Mouse (Mus musculus) c-Kit-positive CD71-negative TER-119-negative erythroid progenitor cells, embryonic 14.5 days (primary cell): Measurements from ENCODE around the gene Maml3.

ENCODE experiments used
- DNase-seq: peaks from one replicate; pipeline ENCODE4 v3.0.0-alpha.2; 2013; ENCODE audit warnings: low read depth

Maml3 gene

GRCm38 (mm10) chr3:52001518-52001895 lies 103.4 kb downstream of the Maml3 start:
- DNase-seq = no peak

GRCm38 (mm10) chr3:52000871-52001517 lies 103.9 kb downstream of the Maml3 start:
- DNase-seq = no peak

- DNase-seq = peak; percentile 84
Observed at GRCm38 (mm10) chr3:51999671-52000437, 105.0 kb downstream of the Maml3 start.

- DNase-seq = peak; percentile 50
Observed at GRCm38 (mm10) chr3:51998511-51999399, 106.1 kb downstream of the Maml3 start.

- DNase-seq = no peak
Observed at GRCm38 (mm10) chr3:51997616-51998015, 107.3 kb downstream of the Maml3 start.

GRCm38 (mm10) chr3:51986507-51986906 lies 118.4 kb downstream of the Maml3 start:
- no peak for DNase-seq

GRCm38 (mm10) chr3:51981496-51981895 lies 123.4 kb downstream of the Maml3 start:
- DNase-seq = no peak

GRCm38 (mm10) chr3:51977654-51978352 lies 127.1 kb downstream of the Maml3 start:
- DNase-seq = no peak

- no peak for DNase-seq
Observed at GRCm38 (mm10) chr3:51974601-51975000, 130.3 kb downstream of the Maml3 start.

GRCm38 (mm10) chr3:51974153-51974552 lies 130.7 kb downstream of the Maml3 start:
- no peak for DNase-seq

GRCm38 (mm10) chr3:51972576-51972975 lies 132.3 kb downstream of the Maml3 start:
- DNase-seq = no peak

- no peak for DNase-seq
Observed at GRCm38 (mm10) chr3:51970489-51970888, 134.4 kb downstream of the Maml3 start.

- no peak for DNase-seq
Observed at GRCm38 (mm10) chr3:51969451-51969850, 135.4 kb downstream of the Maml3 start.

- no peak for DNase-seq
Observed at GRCm38 (mm10) chr3:51965841-51966240, 139.0 kb downstream of the Maml3 start.

GRCm38 (mm10) chr3:51965436-51965835 lies 139.4 kb downstream of the Maml3 start:
- DNase-seq = no peak

- no peak for DNase-seq
Observed at GRCm38 (mm10) chr3:51965008-51965407, 139.9 kb downstream of the Maml3 start.

GRCm38 (mm10) chr3:51963891-51964593 lies 140.8 kb downstream of the Maml3 start:
- no peak for DNase-seq

GRCm38 (mm10) chr3:51963151-51963791 lies 141.6 kb downstream of the Maml3 start:
- DNase-seq = no peak

GRCm38 (mm10) chr3:51958751-51959150 lies 146.1 kb downstream of the Maml3 start:
- no peak for DNase-seq

GRCm38 (mm10) chr3:51954441-51954840 lies 150.4 kb downstream of the Maml3 start:
- no peak for DNase-seq

- DNase-seq = no peak
Observed at GRCm38 (mm10) chr3:51953927-51954326, 150.9 kb downstream of the Maml3 start.
